Mouse (Mus musculus) lung, embryonic 15.5 days (tissue): Measurements from ENCODE around the gene Os9. TPM values are rescaled to one million over a fixed set of nuclear protein-coding genes. Genes with fewer than 3 reads are reported as not detected.

Experiments
- ATAC-seq: fragments of 200-750 bp; cut with Nextera tagmentation; 2 replicates; pipeline ENCODE4 v1.8.0; 2017; ENCODE audit warnings: moderate number of reproducible peaks, borderline replicate concordance; ENCODE audit not compliant: low FRiP score, low TSS enrichment; ENCODE audit errors: extremely low read depth
- H3K27ac ChIP-seq: fragments of 300-500 bp; sonication (generic); 2 replicates; pipeline ENCODE4 v1.5.1; 2015; ENCODE audit warnings: moderate library complexity, mild to moderate bottlenecking, inconsistent platforms
- H3K27me3 ChIP-seq: fragments of 300-500 bp; sonication (generic); 2 replicates; pipeline ENCODE4 v1.6.1; 2015; ENCODE audit warnings: inconsistent platforms
- H3K36me3 ChIP-seq: fragments of 300-500 bp; sonication (generic); 2 replicates; pipeline ENCODE4 v1.6.1; 2015; ENCODE audit warnings: inconsistent platforms
- H3K4me1 ChIP-seq: fragments of 300-500 bp; sonication (generic); 2 replicates; pipeline ENCODE4 v1.6.1; 2015; ENCODE audit warnings: inconsistent platforms
- H3K4me2 ChIP-seq: fragments of 300-500 bp; sonication (generic); 2 replicates; pipeline ENCODE4 v1.6.1; 2015; ENCODE audit warnings: inconsistent platforms, mild to moderate bottlenecking, moderate library complexity
- H3K4me3 ChIP-seq: fragments of 300-500 bp; sonication (generic); 2 replicates; pipeline ENCODE4 v1.5.1; 2015; ENCODE audit warnings: mild to moderate bottlenecking, inconsistent platforms
- H3K9ac ChIP-seq: fragments of 300-500 bp; sonication (generic); 2 replicates; pipeline ENCODE4 v1.6.1; 2015; ENCODE audit warnings: inconsistent platforms
- H3K9me3 ChIP-seq: fragments of 300-500 bp; sonication (generic); 2 replicates; pipeline ENCODE4 v1.6.1; 2016; ENCODE audit warnings: inconsistent platforms
- WGBS: fragments of 180-500 bp; shearing (Covaris S2); methylation state at CpG from one replicate; pipeline ENCODE4 v1.1.7; 2015; 5-methylcytosine and 5-hydroxymethylcytosine counted together
- polyA plus RNA-seq: library from polyadenylated mRNA; unstranded; fragments of >200 nt; fragmentation: Nextera tagmentation; extraction: Ambion mirVana; gene quantifications from 2 replicates; pipeline ENCODE4 v1.2.1, GENCODE M21; 2015

The Os9 gene
- polyA plus RNA-seq, 1 experiment from 2014 or later: 101 TPM

DNA sequence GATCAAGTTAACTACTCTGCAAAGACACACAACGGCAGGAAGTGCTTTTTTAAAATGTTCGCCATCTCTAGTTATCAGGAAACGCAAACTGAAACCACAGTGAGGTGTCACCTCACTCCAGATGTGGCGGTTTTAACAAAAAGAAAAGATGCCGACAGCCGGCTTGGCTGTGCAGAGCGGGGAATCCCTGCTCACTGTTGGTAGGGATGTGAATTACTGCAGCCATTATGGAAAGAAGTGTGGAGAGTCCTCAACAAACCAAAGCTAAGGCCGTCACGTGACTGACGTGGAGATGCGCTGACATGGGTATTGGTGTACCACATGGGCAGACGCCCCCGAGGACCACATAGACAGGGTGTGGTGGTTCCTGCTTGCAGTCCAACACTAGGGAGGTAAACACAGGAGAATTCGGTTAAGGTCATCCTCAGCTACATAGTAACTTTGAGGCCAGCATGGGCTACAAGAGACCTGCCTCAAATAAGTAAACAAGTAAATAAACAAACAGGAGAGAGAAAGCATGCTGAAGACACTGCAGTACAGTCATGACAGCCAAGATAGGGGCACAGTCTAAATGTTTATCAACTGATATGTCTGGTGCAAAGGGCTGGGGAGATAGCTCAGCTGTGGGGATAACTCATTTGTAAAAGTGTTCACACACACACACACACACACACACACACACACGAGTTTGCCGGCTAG is 13.2 kb downstream of the Os9 start:
- Histone ChIP-seq H3K4me1 (no peaks in the 10 kb centered on the region), H3K4me3 (no peak overlapping the region), H3K9ac (no peak overlapping the region), H3K36me3 (peaks cover 12% of the 10 kb centered on the region; the same call in 1 of the 2 replicates), H3K27ac (no peak overlapping the region), H3K9me3 (no peaks in the 10 kb centered on the region), H3K4me2 (no peak overlapping the region), H3K27me3 (no peaks in the 10 kb centered on the region)
- no peak for ATAC-seq
- 79% methylated on average over 16 of the region's 16 CpGs for WGBS

DNA sequence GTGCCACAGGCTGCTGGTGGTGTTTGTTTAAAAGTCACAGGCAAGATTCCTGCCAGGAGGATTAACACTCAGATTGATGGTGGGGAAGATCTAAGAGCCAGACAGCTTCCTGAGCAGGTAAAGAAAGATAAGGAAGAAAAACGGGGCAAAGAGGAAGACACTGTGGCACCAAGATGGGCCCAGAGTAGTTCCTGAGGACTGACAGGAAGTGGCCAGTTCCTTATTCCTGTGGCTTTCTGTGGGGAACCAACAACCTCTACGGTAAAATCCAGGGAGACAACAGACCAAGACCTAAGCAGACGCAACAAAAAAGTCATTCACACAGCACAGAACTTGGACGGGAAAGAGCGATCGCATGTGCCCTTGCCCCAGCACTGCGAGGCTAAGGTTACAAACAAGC is 17.3 kb downstream of the Os9 start:
- Histone ChIP-seq H3K27me3 (no peaks in the 10 kb centered on the region), H3K9me3 (no peaks in the 10 kb centered on the region), H3K4me3 (no peak overlapping the region), H3K9ac (no peak overlapping the region), H3K36me3 (peaks cover 18% of the 10 kb centered on the region; the same call in 1 of the 2 replicates), H3K4me2 (no peak overlapping the region), H3K27ac (no peak overlapping the region), H3K4me1 (no peaks in the 10 kb centered on the region)
- ATAC-seq: no peak
- 63% methylated on average over 7 of the region's 7 CpGs for WGBS

DNA sequence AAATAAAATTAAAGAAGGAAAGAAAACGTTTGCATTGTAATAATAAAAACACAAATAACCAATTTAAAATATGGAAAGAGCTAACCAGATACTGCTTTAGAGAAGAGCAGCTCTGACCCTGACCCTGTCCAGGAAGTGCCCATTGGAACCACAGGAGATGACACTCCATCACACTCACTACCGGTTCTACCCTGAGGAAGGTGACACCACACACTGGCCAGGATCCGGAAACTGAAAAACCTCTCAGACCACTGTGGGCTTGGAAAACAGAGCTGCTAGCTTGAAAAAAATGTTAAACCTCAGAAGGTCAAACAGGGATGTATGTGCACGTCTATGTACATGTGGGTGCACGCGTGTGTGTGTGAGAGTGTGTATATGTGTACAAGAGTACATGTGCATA is 19.8 kb downstream of the Os9 start:
- H3K27ac ChIP-seq: no peak overlapping the region
- no peak for ATAC-seq
- no peak overlapping the region for H3K4me2 ChIP-seq
- 72% methylated on average over 6 of the region's 6 CpGs for WGBS
- no peaks in the 10 kb centered on the region for H3K9me3 ChIP-seq
- H3K4me3 ChIP-seq: no peak overlapping the region
- H3K36me3 ChIP-seq: peaks cover 12% of the 10 kb centered on the region
- no peaks in the 10 kb centered on the region for H3K27me3 ChIP-seq
- 0 out of 2 replicates have a peak, but pooled peaks cover 2% of the 10 kb centered on the region for H3K4me1 ChIP-seq
- no peak overlapping the region for H3K9ac ChIP-seq

DNA sequence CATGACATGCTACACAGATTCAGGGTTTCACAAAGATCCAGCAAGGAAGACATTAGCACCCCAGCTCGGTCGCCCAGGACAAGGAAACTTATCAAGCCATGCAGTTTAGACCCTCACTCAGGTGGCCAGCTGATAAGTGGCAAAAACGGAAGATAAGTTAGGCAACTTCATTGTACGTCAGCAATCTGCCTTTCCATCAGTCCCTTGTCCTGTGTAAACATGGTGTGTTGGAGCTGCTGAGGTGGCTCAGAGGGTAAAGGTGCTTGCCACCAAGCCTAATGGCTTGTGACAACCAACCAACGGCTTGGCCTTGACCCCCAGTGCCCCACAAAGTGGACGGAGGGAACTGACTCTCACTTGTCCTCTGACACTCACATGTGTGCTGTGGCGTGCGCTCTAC is 20.5 kb downstream of the Os9 start:
- H3K27ac ChIP-seq: no peak overlapping the region
- no peak overlapping the region for H3K9ac ChIP-seq
- peaks cover 12% of the 10 kb centered on the region for H3K36me3 ChIP-seq
- ATAC-seq: no peak
- 62% methylated on average over 8 of the region's 8 CpGs for WGBS
- no peak overlapping the region for H3K4me3 ChIP-seq
- no peaks in the 10 kb centered on the region for H3K9me3 ChIP-seq
- H3K27me3 ChIP-seq: no peaks in the 10 kb centered on the region
- H3K4me2 ChIP-seq: no peak overlapping the region
- peaks cover 8% of the 10 kb centered on the region for H3K4me1 ChIP-seq

DNA sequence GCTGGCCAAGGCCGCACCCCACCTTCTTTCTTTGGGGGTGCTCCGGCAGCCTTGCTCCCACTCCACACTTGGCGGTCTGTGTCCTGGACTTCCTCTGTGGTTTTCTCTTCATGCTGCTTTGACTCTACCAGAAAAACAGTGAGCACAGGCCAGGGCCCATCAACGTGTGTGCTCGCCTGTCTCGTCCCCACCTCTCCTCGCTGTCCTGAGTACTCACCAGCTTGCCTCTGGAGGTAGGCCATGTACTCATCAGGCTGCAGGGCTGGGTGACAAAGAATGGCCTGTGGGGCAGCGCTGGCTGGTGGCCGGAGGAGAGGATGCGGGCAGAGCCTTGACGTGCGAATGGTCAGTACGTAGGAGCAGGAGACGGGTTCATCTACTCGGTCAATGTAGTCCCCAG is 21.1 kb downstream of the Os9 start:
- no peak for ATAC-seq
- Histone ChIP-seq H3K27me3 (no peaks in the 10 kb centered on the region), H3K27ac (no peak overlapping the region), H3K9ac (no peak overlapping the region), H3K36me3 (peaks cover 12% of the 10 kb centered on the region), H3K4me1 (peaks cover 13% of the 10 kb centered on the region), H3K4me2 (no peak overlapping the region), H3K4me3 (no peak overlapping the region), H3K9me3 (no peaks in the 10 kb centered on the region)
- 92% methylated on average over 15 of the region's 15 CpGs for WGBS

DNA sequence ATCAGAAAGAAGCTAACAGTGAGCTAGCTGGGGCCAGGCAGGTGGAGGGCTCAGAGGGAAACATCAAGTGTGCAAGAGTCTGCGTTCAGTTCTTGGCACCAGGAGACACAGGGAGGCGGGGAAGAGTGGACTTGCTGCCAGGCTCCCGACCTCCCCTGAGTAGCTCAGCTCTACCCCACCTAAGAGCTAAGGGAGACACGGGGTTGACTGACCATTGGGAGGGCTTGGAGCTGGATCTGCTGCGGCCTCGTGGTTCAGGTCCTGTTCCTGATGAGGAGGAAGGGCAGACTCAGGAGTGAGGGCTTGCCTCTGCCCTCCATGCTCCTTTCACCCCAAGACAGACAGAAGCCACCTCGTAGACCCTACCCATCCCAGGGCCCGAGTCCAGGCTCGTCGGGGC is 21.7 kb downstream of the Os9 start:
- Histone ChIP-seq H3K4me2 (no peak overlapping the region), H3K9me3 (no peaks in the 10 kb centered on the region), H3K9ac (no peak overlapping the region), H3K4me3 (no peak overlapping the region), H3K27me3 (no peaks in the 10 kb centered on the region), H3K36me3 (peaks cover 9% of the 10 kb centered on the region), H3K4me1 (peaks cover 17% of the 10 kb centered on the region), H3K27ac (no peak overlapping the region)
- no peak for ATAC-seq
- WGBS: 81% methylated on average over 10 of the region's 10 CpGs

DNA sequence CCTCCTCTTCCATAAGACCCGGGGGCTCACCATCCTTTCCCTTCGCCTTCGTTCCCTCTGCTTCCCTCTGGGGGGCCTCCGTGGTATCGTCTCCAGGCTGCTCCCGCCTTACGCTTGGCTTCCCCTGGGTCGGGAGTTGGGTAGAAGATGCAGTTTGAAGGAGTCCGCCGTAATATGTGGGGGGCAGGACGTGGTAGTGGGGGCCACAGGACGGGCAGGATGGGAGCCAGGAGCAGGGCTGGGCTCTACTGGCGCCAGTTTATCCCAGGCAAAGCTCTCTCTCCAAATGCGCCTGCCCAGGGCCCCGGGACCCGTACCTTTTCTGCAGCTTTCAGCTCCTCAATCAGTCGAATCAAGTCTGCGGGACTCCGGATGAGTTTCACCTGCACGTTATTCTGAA is 22.4 kb downstream of the Os9 start:
- ATAC-seq: no peak
- no peaks in the 10 kb centered on the region for H3K9me3 ChIP-seq
- no peaks in the 10 kb centered on the region for H3K27me3 ChIP-seq
- no peak overlapping the region for H3K9ac ChIP-seq
- H3K36me3 ChIP-seq: peaks cover 9% of the 10 kb centered on the region
- H3K4me1 ChIP-seq: peaks cover 24% of the 10 kb centered on the region
- H3K4me3 ChIP-seq: no peak overlapping the region
- WGBS: 75% methylated on average over 20 of the region's 20 CpGs
- H3K4me2 ChIP-seq: no peak overlapping the region
- no peak overlapping the region for H3K27ac ChIP-seq

DNA sequence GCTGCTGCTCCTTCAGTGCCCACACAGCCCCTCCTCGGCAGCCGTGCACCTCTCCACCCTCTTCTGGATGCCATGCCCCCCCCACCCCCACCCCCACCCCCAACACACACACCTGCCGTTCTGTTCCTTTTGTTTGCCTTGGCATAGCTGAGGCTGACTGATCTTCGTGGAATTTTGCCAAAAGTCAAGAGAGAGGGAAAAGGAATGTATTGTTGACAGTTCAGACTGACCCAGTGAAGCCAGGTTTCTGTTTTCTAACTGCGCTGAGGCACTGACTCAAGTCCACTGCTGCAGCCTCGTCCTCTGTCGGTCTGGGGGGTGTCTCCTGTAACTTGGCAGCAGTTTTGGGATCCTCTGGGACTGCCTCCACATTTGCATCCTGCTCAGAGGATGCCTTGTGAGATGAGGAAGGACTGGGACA is 26.5 kb downstream of the Os9 start:
- ATAC-seq: peak; percentile 73
- 22% methylated on average over 7 of the region's 7 CpGs for WGBS

DNA sequence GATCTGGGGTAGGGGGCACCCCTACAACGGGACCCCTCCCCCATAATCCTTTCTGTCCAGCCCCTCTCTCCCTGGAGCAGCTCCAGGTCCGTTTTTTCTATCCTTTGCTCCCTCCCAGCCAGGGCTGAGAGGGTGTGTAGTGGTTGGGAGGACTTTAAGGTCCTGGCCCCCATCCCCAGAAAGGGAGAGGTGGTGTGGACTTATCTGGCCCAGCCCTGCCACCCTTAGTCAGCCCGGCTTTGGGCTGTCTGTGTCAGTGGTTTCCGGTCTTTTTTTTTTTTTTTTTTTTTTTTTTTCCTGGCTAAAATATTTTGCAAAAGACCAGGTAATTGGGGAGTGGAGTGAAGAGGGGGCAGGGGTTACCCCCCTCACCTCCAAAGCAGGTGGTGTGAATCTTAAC is 28.2 kb downstream of the Os9 start:
- Histone ChIP-seq H3K36me3 (peaks cover 4% of the 10 kb centered on the region), H3K27me3 (peaks cover 53% of the 10 kb centered on the region), H3K4me1 (peaks cover 53% of the 10 kb centered on the region), H3K9me3 (no peaks in the 10 kb centered on the region), H3K4me2 (no peak overlapping the region), H3K4me3 (no peak overlapping the region), H3K9ac (no peak overlapping the region), H3K27ac (no peak overlapping the region)
- no peak for ATAC-seq
- 30% methylated on average over 4 of the region's 4 CpGs for WGBS

More for the DNA sequence above, 26.5 kb downstream of the Os9 start:
- H3K27me3 ChIP-seq: peaks cover 39% of the 10 kb centered on the region
- H3K36me3 ChIP-seq: peaks cover 4% of the 10 kb centered on the region
- no peaks in the 10 kb centered on the region for H3K9me3 ChIP-seq
- peaks cover 53% of the 10 kb centered on the region for H3K4me1 ChIP-seq
- peak overlapping the region; percentile 75 for H3K27ac ChIP-seq
- H3K4me3 ChIP-seq: no peak overlapping the region
- H3K4me2 ChIP-seq: peak overlapping the region; percentile 30
- H3K9ac ChIP-seq: no peak overlapping the region

DNA sequence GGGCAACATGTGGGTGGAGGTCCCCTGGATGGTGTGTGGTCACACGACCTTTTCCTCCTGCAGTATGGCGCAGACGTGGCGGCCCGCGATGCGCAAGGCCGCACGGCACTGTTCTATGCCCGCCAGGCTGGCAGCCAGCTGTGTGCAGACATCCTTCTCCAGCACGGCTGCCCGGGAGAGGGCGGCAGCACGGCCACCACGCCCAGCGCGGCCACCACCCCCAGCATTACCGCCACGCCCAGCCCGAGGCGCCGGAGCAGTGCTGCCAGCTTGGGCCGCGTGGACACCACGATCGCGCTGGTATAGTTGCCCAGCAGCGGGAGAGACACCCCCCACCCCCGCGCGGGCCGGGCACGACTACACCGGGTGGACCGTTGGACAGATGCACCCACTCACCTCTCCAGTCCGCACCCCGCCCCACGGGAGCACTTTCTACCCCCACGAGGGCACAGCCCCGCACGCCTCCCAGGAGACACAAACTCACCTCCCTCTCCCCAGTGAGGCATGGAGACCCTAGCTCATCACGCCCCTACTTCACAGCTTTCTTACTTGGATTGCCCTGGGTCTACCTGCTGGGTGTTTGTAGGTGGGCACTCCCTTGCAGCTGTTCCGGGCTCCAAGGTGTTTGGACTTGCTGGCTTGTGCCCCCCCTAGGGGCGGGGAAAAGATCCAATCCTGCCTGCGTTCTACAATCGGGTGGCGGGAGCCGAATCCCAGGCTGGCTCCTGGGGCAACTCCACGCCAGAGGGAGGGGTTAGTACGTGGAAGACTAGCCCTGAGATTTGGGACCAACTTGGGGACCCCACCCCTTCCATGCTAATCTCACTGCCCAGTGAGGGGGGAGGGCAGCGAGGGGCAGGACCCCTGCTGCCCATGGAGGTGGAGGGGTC is 29.2 kb downstream of the Os9 start:
- Histone ChIP-seq H3K27me3 (peaks cover 57% of the 10 kb centered on the region), H3K9ac (no peak overlapping the region), H3K9me3 (no peaks in the 10 kb centered on the region), H3K4me3 (peak overlapping the region; percentile 26), H3K4me1 (peaks cover 53% of the 10 kb centered on the region), H3K36me3 (no peaks in the 10 kb centered on the region), H3K27ac (no peak overlapping the region), H3K4me2 (peak overlapping the region; percentile 58)
- ATAC-seq: no peak
- WGBS: 16% methylated on average over 51 of the region's 51 CpGs

DNA sequence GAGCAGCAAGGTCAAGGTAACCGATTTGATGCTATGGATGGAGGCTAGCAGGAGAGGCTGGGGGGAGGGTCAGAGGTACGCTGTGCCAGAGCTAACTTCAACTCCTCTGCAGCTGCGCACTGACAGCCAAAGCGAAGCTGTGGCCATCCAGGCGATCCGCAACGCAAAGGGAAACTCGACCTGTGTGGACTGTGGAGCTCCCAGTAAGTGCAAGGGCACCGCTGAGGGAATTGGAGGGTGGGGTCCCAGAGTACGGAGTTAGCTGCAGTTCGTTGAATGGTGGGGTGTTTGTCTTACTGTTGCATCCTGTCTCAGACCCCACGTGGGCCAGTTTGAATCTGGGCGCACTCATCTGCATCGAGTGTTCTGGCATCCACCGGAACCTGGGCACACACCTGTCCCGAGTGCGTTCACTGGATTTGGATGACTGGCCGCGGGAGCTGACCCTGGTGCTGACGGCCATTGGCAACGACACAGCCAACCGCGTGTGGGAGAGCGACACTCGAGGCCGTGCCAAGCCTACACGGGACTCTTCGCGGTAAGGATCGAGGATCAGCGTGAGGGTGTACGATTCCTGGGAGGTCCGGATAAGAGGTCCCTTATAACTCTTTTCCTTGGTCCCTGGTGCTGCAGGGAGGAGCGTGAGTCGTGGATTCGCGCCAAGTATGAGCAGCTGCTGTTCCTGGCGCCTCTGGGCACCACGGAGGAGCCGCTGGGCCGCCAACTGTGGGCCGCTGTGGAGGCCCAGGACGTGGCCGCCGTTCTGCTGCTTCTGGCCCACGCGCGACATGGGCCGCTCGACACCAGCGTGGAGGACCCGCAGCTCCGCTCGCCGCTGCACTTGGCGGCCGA is 30.1 kb downstream of the Os9 start:
- ATAC-seq: no peak
- 9% methylated on average over 57 of the region's 57 CpGs for WGBS
- Histone ChIP-seq H3K4me3 (peak overlapping the region; percentile 26), H3K36me3 (no peaks in the 10 kb centered on the region), H3K4me2 (peak overlapping the region; percentile 58), H3K27me3 (peaks cover 59% of the 10 kb centered on the region), H3K9me3 (no peaks in the 10 kb centered on the region), H3K4me1 (peaks cover 48% of the 10 kb centered on the region), H3K27ac (no peak overlapping the region), H3K9ac (no peak overlapping the region)
